Mouse (Mus musculus) kidney, adult 8-10 months (tissue): ENCODE results near the gene Smg7.

Experiments
- DNase-seq, 2 experiments: peaks; one replicate each; pipeline ENCODE4 v3.0.0; 2022

The Smg7 gene

GRCm38 (mm10) chr1:152901765-152902664 is at the start of gene Smg7:
TSS of gene Smg7 (minus strand) at chr1:152902646.
- peak; percentile 17 to 24 for DNase-seq

- DNase-seq = no peak
Measured at GRCm38 (mm10) chr1:152942977-152943376, 40.5 kb upstream of the Smg7 start.

- no peak for DNase-seq
Measured at GRCm38 (mm10) chr1:152936365-152936764, 33.9 kb upstream of the Smg7 start.

GRCm38 (mm10) chr1:152935476-152935875 is 33.0 kb upstream of the Smg7 start:
- no peak for DNase-seq

GRCm38 (mm10) chr1:152933962-152934361 is 31.5 kb upstream of the Smg7 start:
- DNase-seq = no peak

- DNase-seq = no peak
Measured at GRCm38 (mm10) chr1:152921786-152922185, 19.3 kb upstream of the Smg7 start.

- no peak for DNase-seq
Measured at GRCm38 (mm10) chr1:152917626-152918025, 15.2 kb upstream of the Smg7 start.

- DNase-seq = no peak
Measured at GRCm38 (mm10) chr1:152916936-152917335, 14.5 kb upstream of the Smg7 start.

- DNase-seq = no peak
Measured at GRCm38 (mm10) chr1:152915766-152916165, 13.3 kb upstream of the Smg7 start.

- DNase-seq = no peak
Measured at GRCm38 (mm10) chr1:152913483-152914460, 11.3 kb upstream of the Smg7 start.

GRCm38 (mm10) chr1:152904469-152904868 is 2.0 kb upstream of the Smg7 start:
- DNase-seq = peak; percentile 89 to 90

- no peak for DNase-seq
Measured at GRCm38 (mm10) chr1:152903591-152904135, 1.2 kb upstream of the Smg7 start.

GRCm38 (mm10) chr1:152902665-152903516 is 445 bp upstream of the Smg7 start:
- peak; percentile 95 for DNase-seq

GRCm38 (mm10) chr1:152901419-152901764 is 1.1 kb downstream of the Smg7 start:
- no peak for DNase-seq

- peak; percentile 7 to 61 for DNase-seq
Measured at GRCm38 (mm10) chr1:152888086-152888485, 14.4 kb downstream of the Smg7 start.

- peak; percentile 52 to 67 for DNase-seq
Measured at GRCm38 (mm10) chr1:152871031-152871430, 31.4 kb downstream of the Smg7 start.

- peak; percentile 67 to 86 for DNase-seq
Measured at GRCm38 (mm10) chr1:152869901-152870300, 32.5 kb downstream of the Smg7 start.

- DNase-seq = no peak
Measured at GRCm38 (mm10) chr1:152846856-152847255, 55.6 kb downstream of the Smg7 start.

- DNase-seq = no peak
Measured at GRCm38 (mm10) chr1:152845211-152845730, 57.2 kb downstream of the Smg7 start.

- DNase-seq = no peak
Measured at GRCm38 (mm10) chr1:152844634-152845033, 57.8 kb downstream of the Smg7 start.

GRCm38 (mm10) chr1:152841057-152841456 is 61.4 kb downstream of the Smg7 start:
- DNase-seq = no peak

GRCm38 (mm10) chr1:152840343-152840742 is 62.1 kb downstream of the Smg7 start:
- DNase-seq = no peak
